Mouse (Mus musculus) liver, adult 2 months (tissue): ENCODE results near the gene Ubash3b. TPM values are rescaled to one million over a fixed set of nuclear protein-coding genes. Genes with fewer than 3 reads are reported as not detected.

Experiments used
- DNase-seq: peaks from one replicate; pipeline ENCODE4 v3.0.0-alpha.2; 2011; ENCODE audit warnings: low read depth, low spot score; ENCODE audit errors: extremely low read depth
- H3K27ac ChIP-seq: fragments of 200-500 bp; replicated peaks from 2 replicates; pipeline ENCODE4 v1.5.1; 2012; ENCODE audit warnings: low read depth, mild to moderate bottlenecking, control low read depth, inconsistent platforms, low read length; ENCODE audit not compliant: insufficient read depth
- H3K27me3 ChIP-seq: fragments of 200-500 bp; 2 replicates; pipeline ENCODE4 v1.6.1; 2012; ENCODE audit warnings: mild to moderate bottlenecking, moderate library complexity, low read length, inconsistent platforms; ENCODE audit not compliant: control insufficient read depth, insufficient read depth
- H3K36me3 ChIP-seq: fragments of 200-500 bp; 2 replicates; pipeline ENCODE4 v1.6.1; 2012; ENCODE audit warnings: low read length, inconsistent platforms; ENCODE audit not compliant: control insufficient read depth, insufficient read depth
- H3K4me1 ChIP-seq: fragments of 200-500 bp; 2 replicates; pipeline ENCODE4 v1.6.1; 2011; ENCODE audit warnings: low read length; ENCODE audit not compliant: control insufficient read depth, insufficient read depth
- H3K4me3 ChIP-seq: fragments of 200-500 bp; 2 replicates; pipeline ENCODE4 v1.5.1; 2011; ENCODE audit warnings: low read depth, mild to moderate bottlenecking, control low read depth, low read length, moderate library complexity; ENCODE audit not compliant: insufficient read depth
- H3K79me2 ChIP-seq: fragments of 200-500 bp; 2 replicates; pipeline ENCODE4 v1.6.1; 2012; ENCODE audit warnings: inconsistent platforms, mild to moderate bottlenecking, low read length, moderate library complexity; ENCODE audit not compliant: control insufficient read depth, insufficient read depth
- H3K9ac ChIP-seq: fragments of 200-500 bp; 2 replicates; pipeline ENCODE4 v1.6.1; 2012; ENCODE audit warnings: low read depth, mild to moderate bottlenecking, control low read depth, inconsistent platforms, low read length
- CTCF ChIP-seq: fragments of 200-500 bp; IDR thresholded peaks from 2 replicates; pipeline ENCODE4 v1.5.1; 2011; ENCODE audit warnings: low read depth, low read length, control low read depth
- POLR2A ChIP-seq: fragments of 200-500 bp; IDR thresholded peaks from 2 replicates; pipeline ENCODE4 v1.6.1; 2011; ENCODE audit warnings: low read length, control low read depth; ENCODE audit not compliant: insufficient read depth; ENCODE audit errors: extremely low read depth
- WGBS: fragments of 180-500 bp; shearing (Covaris S2); methylation state at CpG from one replicate; pipeline ENCODE4 v1.1.7; 2018; 5-methylcytosine and 5-hydroxymethylcytosine counted together
- polyA plus RNA-seq: library from polyadenylated mRNA; depleted of rRNA; stranded (reverse); fragments of >200 nt; gene quantifications from 2 replicates; pipeline ENCODE4 v1.2.3, GENCODE M21; 2012
- total RNA-seq: library from RNA; depleted of rRNA; stranded (reverse); fragments of >200 nt; gene quantifications from 2 replicates; pipeline ENCODE4 v1.2.3, GENCODE M21; 2014

Gene Ubash3b
- total and polyA plus RNA-seq, 2 experiments = 0.65 to 0.76 TPM

DNA sequence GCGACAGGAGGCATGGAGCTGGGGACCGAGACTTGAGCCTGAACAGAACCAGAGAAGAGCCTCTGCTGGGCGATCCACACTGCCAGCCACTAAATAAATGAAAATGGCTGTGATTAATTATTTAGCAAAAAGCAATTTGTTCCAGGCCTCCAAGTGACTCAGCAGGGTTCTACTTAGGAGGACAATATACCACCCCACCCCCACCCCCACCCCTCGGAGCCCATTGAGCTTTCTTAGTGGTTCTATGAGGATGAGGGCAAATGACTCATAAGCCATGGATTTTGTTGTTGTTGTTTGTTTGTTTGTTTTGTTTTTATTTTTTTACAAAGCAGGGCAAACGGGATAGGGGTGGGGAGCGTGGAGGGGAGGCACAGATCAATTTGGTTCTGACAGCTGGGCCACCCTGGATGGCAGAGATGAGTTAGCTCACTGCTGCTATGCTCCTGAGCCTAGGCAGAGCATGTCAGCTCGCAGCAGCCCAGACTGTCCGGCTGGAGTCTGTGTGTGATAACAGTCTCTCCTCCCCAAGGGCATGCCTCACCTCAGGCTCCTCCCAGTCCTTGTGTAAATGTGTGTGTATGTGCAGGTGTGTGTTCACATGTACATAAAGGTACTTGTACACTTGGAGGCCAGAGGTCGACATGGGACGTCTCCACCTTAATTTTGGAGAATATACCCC lies 31.6 kb downstream of the Ubash3b start:
- 85% methylated on average over 10 of the region's 10 CpGs for WGBS
- Histone ChIP-seq H3K9ac (no peak overlapping the region), H3K79me2 (no peaks in the 10 kb centered on the region), H3K36me3 (no peaks in the 10 kb centered on the region), H3K27me3 (no peaks in the 10 kb centered on the region), H3K27ac (no peak overlapping the region), H3K4me3 (no peak overlapping the region), H3K4me1 (no peaks in the 10 kb centered on the region)
- no peak for DNase-seq
- TF ChIP-seq CTCF (no peak), POLR2A (no peak)

DNA sequence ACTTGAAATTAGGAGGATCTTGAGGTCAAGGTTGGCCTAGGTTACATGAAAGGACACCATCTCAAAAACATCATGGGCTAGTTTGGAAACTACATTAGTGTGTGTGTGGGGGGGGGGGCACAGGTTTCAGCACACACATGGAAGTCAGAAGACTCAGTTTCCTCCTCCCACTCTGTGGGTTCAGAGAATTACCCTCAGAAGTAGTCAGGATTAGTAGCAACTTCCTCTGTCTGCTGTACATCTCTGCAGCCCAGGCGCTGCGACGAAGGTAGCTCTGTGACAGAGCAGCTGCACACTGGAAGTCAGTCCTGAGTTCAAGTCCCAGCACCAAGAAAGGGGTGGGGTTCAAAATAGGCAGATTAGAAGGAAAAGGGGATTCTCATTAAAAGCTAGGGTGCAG lies 32.2 kb downstream of the Ubash3b start:
- TF ChIP-seq POLR2A (no peak), CTCF (no peak)
- Histone ChIP-seq H3K27me3 (no peaks in the 10 kb centered on the region), H3K36me3 (no peaks in the 10 kb centered on the region), H3K4me3 (no peak overlapping the region), H3K9ac (no peak overlapping the region), H3K4me1 (no peaks in the 10 kb centered on the region), H3K79me2 (no peaks in the 10 kb centered on the region), H3K27ac (no peak overlapping the region)
- no peak for DNase-seq
- 92% methylated on average over 3 of the region's 3 CpGs for WGBS

GRCm38 (mm10) chr9:41126723-41127122 lies 34.8 kb downstream of the Ubash3b start:
- H3K79me2 ChIP-seq = no peaks in the 10 kb centered on the region; the same call in 1 of the 2 replicates
- no peak overlapping the region for H3K9ac ChIP-seq
- 88% methylated on average over 3 of the region's 3 CpGs for WGBS
- H3K4me3 ChIP-seq = no peak overlapping the region
- no peak overlapping the region for H3K27ac ChIP-seq
- peaks cover 3% of the 10 kb centered on the region for H3K4me1 ChIP-seq
- TF ChIP-seq CTCF (no peak), POLR2A (no peak)
- H3K27me3 ChIP-seq = no peaks in the 10 kb centered on the region
- no peaks in the 10 kb centered on the region for H3K36me3 ChIP-seq
- no peak for DNase-seq

DNA sequence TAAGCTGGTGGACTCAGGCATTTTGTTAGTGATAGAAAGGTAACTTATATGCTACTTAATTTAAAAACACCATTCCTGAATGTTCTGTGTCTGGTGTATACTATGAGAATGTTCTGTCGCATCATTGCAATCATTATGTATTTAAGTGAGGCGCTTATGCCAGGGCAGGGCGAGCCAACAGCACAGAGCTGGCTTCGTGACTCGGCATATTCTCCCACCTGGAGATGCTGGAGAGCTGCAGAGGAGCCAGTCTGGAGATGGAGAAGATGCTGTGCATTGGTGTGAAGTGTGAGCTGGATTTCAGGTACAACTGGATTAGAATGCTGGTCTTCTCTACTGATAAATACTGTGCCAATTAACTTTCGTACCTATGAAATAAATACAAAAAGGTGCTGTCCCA lies 37.2 kb downstream of the Ubash3b start:
- H3K4me3 ChIP-seq = no peak overlapping the region
- no peak for DNase-seq
- no peak overlapping the region for H3K27ac ChIP-seq
- H3K9ac ChIP-seq = no peak overlapping the region
- H3K36me3 ChIP-seq = no peaks in the 10 kb centered on the region
- H3K27me3 ChIP-seq = no peaks in the 10 kb centered on the region
- H3K4me1 ChIP-seq = peaks cover 3% of the 10 kb centered on the region
- WGBS = 97% methylated on average over 6 of the region's 6 CpGs
- TF ChIP-seq POLR2A (no peak), CTCF (no peak)
- H3K79me2 ChIP-seq = no peaks in the 10 kb centered on the region; the same call in 1 of the 2 replicates

DNA sequence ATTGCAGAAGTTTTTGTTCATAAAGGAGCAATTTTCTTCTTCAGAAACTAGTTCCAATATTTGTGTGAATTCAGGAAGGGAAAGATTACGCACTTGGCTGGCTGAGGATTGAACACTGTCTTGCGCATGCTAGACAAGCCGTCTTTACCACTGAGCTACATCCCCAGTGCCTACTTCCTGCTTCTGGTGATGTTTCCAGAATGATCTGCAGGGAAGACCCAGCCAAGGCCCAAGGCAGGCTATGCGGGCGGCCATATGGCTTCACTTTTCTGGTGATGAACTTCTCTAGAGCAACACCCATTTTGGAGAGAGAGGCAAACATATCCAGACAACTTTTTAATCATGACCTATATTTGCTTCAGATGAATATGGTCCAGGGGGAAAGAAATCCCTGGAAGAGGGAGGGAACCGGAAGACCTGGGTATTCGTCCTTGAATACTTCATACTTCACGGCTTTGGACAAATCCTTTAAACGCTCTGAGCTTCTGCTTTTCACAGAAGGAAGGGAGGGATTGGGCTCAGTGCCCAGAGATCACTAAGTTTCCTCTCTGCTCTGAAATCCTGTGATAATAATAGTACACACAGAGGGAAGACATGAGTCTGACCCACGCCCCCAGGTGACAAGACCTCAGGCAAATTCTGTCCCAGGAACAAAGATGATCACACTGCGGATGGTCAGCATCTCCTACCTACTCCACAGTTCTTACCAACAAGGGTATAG lies 38.9 kb downstream of the Ubash3b start:
- Histone ChIP-seq H3K27me3 (no peaks in the 10 kb centered on the region), H3K4me1 (peaks cover 3% of the 10 kb centered on the region), H3K36me3 (no peaks in the 10 kb centered on the region), H3K4me3 (no peak overlapping the region), H3K9ac (no peak overlapping the region), H3K79me2 (no peaks in the 10 kb centered on the region; the same call in 1 of the 2 replicates), H3K27ac (no peak overlapping the region)
- WGBS = 77% methylated on average over 11 of the region's 11 CpGs
- peak; percentile 27 for DNase-seq
- TF ChIP-seq CTCF (no peak), POLR2A (no peak)

DNA sequence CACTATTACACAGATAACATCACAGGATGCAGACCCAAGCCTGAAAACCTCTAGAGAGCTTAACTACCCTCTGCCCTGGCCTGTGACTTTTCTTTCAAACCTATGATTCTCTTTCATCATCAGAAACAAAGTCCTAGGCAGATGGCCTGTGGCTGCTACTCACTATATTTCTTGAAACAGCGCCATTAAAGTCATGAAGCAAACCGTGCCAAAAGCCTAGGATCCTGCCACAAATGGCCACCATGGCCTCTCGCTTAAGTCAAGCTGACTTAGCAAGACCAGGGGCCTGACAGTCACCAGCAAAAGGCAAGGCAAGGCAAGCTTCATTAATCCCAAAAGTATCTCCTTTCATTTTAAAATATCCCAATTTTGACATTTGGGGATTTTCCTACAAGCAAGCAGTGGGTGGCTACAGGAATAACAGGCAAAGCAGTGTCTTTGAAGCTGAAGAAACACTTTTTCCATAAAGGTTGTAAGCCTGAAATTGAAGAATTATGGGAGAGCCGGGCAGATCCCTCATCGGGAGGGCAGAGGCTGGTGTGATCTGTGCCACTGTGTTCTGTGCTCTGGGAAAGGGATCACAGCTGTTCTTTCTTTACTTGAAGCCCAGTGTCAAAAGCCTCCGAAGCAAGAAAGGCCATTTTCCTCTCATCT lies 39.7 kb downstream of the Ubash3b start:
- no peak overlapping the region for H3K9ac ChIP-seq
- TF ChIP-seq CTCF (no peak), POLR2A (no peak)
- peaks cover 3% of the 10 kb centered on the region for H3K4me1 ChIP-seq
- no peak overlapping the region for H3K4me3 ChIP-seq
- DNase-seq = no peak
- 80% methylated on average over 6 of the region's 6 CpGs for WGBS
- H3K27me3 ChIP-seq = no peaks in the 10 kb centered on the region
- no peaks in the 10 kb centered on the region; the same call in 1 of the 2 replicates for H3K79me2 ChIP-seq
- H3K36me3 ChIP-seq = no peaks in the 10 kb centered on the region
- no peak overlapping the region for H3K27ac ChIP-seq
